Mouse (Mus musculus) cerebellum, adult 18-20 months (tissue): Measurements from ENCODE around the gene G6pd2.

Experiments used
- DNase-seq, 2 experiments: peaks; one replicate each; pipeline ENCODE4 v3.0.0; 2021

G6pd2 gene

GRCm38 (mm10) chr5:61808516-61808915, at the start of gene G6pd2:
Gene G6pd2 (plus strand): TSS chr5:61808816.
- DNase-seq: no peak

- no peak for DNase-seq
Observed at GRCm38 (mm10) chr5:61764214-61764613, 44.4 kb upstream of the G6pd2 start.

GRCm38 (mm10) chr5:61832935-61833551, 24.4 kb downstream of the G6pd2 start:
- DNase-seq: no peak

- DNase-seq: no peak
Observed at GRCm38 (mm10) chr5:61843891-61844290, 35.3 kb downstream of the G6pd2 start.
